Comparison of ENCODE assay signal across 8 mouse cellular contexts in genomic region chr1:89235296-89235695, GRCm38 (mm10).
DNase-seq lines count a peak whose midpoint lies in the region; ATAC-seq and TF ChIP-seq lines count a peak whose summit lies in the region.

No protein-coding gene starts in this region.

- no peak overlapping the region for H3K27ac ChIP-seq in forebrain, embryonic 16.5 days (ENCODE audit: low read length)
- H3K27ac ChIP-seq in hindbrain, embryonic 11.5 days (ENCODE audit: low read depth, low read length): no peak overlapping the region

- no peak overlapping the region for H3K4me3 ChIP-seq in forebrain, embryonic 16.5 days (replicated peaks; ENCODE audit: low read length)
- no peak overlapping the region for H3K4me3 ChIP-seq in hindbrain, embryonic 11.5 days (ENCODE audit: low read depth, low read length)

- no peaks in the 10 kb centered on the region for H3K9me3 ChIP-seq in forebrain, embryonic 16.5 days (ENCODE audit: control insufficient read depth, low read length)
- H3K9me3 ChIP-seq in hindbrain, embryonic 11.5 days (ENCODE audit: control insufficient read depth, low read length): no peaks in the 10 kb centered on the region

- H3K27me3 ChIP-seq in Patski: no peaks in the 10 kb centered on the region
- H3K27me3 ChIP-seq in forebrain, embryonic 16.5 days (replicated peaks; ENCODE audit: control insufficient read depth, insufficient read depth, low read length): no peaks in the 10 kb centered on the region
- no peaks in the 10 kb centered on the region for H3K27me3 ChIP-seq in hindbrain, embryonic 11.5 days (ENCODE audit: control insufficient read depth, insufficient read depth, low read length)

- DNase-seq in Patski (ENCODE audit: low read depth, low spot score): peak; percentile 57
- DNase-seq in cerebellum, adult 11-12 months: peak; percentile 72
- peak; percentile 82 for DNase-seq in hindbrain, embryonic 11.5 days (ENCODE audit: low spot score)
- peak; percentile 91 for DNase-seq in layer of hippocampus, adult 9-11 months
- peak; percentile 71 for DNase-seq in lung, postnatal 14 days
- DNase-seq in right cerebral cortex, adult 2 months (ENCODE audit: low spot score in 2 of 2): peak; percentile 63 to 73
- DNase-seq in thymus, postnatal 4 days: no peak

- H3K4me1 ChIP-seq in forebrain, embryonic 16.5 days (replicated peaks; ENCODE audit: control insufficient read depth, insufficient read depth, low read length): peaks cover 22% of the 10 kb centered on the region
- peaks cover 2% of the 10 kb centered on the region; the same call in 1 of the 2 replicates for H3K4me1 ChIP-seq in hindbrain, embryonic 11.5 days (replicated peaks; ENCODE audit: control insufficient read depth, insufficient read depth, low read length)

- no peaks in the 10 kb centered on the region for H3K36me3 ChIP-seq in forebrain, embryonic 16.5 days (ENCODE audit: control insufficient read depth, insufficient read depth)
- no peaks in the 10 kb centered on the region for H3K36me3 ChIP-seq in hindbrain, embryonic 11.5 days (ENCODE audit: control insufficient read depth, insufficient read depth, low read length)

- TF ChIP-seq CTCF in Patski (IDR thresholded peaks at IDR 0.05): peak; percentile 71

- no peak for ATAC-seq in Patski
- ATAC-seq in forebrain, embryonic 16.5 days: peak; percentile 69
- peak; percentile 35; the same call in 1 of the 2 replicates for ATAC-seq in hindbrain, embryonic 11.5 days (ENCODE audit: low FRiP score)

- in situ Hi-C loops in Patski (cut with MboI; ENCODE audit: low pct_unique_long_range_greater_than_20kb): loop anchor here (5.0 to 10.0 kb wide), 4 partner anchors 217 to 392 kb away; partner anchors contain the start of gene Agap1

- 0 out of 2 replicates have a peak overlapping the region, but pooled peaks have one; percentile 15 for H3K4me2 ChIP-seq in forebrain, embryonic 16.5 days (ENCODE audit: low read length)
- no peak overlapping the region for H3K4me2 ChIP-seq in hindbrain, embryonic 11.5 days (replicated peaks; ENCODE audit: low read depth, low read length)

- no peak overlapping the region for H3K9ac ChIP-seq in forebrain, embryonic 16.5 days (replicated peaks; ENCODE audit: low read depth, low read length)
- H3K9ac ChIP-seq in hindbrain, embryonic 11.5 days (ENCODE audit: low read depth, low read length): no peak overlapping the region

- WGBS in forebrain, embryonic 16.5 days: 32% methylated on average over 3 of the region's 3 CpGs
- WGBS in hindbrain, embryonic 11.5 days: 43% methylated on average over 3 of the region's 3 CpGs

- CTCF ChIA-PET in Patski (lab: Charles Lee): interaction anchor here (0.8 to 4.7 kb wide), 4 partner anchors 10 to 289 kb away, joined by 3 to 15 read pairs (median 6); no protein-coding TSS in a partner anchor

- POLR2A ChIA-PET in Patski (lab: Charles Lee): no interaction called here
